Mouse (Mus musculus): ENCODE measurements around the gene Hspbap1.

Hspbap1 gene

GRCm38 (mm10) chr16:35763590-35764296 is 6.4 kb upstream of the Hspbap1 start:
- DNase-seq (ENCODE audit: extremely low spot score) = no peak

GRCm38 (mm10) chr16:35764941-35765340 is 5.2 kb upstream of the Hspbap1 start:
- no peak for DNase-seq (ENCODE audit: extremely low spot score)

- DNase-seq (ENCODE audit: extremely low spot score) = no peak
Measured at GRCm38 (mm10) chr16:35765449-35765848, 4.7 kb upstream of the Hspbap1 start.

GRCm38 (mm10) chr16:35766366-35766765 is 3.8 kb upstream of the Hspbap1 start:
- DNase-seq (ENCODE audit: extremely low spot score) = no peak

GRCm38 (mm10) chr16:35768469-35768784 is 1.7 kb upstream of the Hspbap1 start:
- no peak for DNase-seq (ENCODE audit: extremely low spot score)

GRCm38 (mm10) chr16:35768785-35769642 is 1.2 kb upstream of the Hspbap1 start, which contains the start of gene Dirc2:
TSS of gene Dirc2 (minus strand) at chr16:35769356.
- DNase-seq (ENCODE audit: extremely low spot score) = peak; percentile 79

GRCm38 (mm10) chr16:35771141-35771540 is 966 bp downstream of the Hspbap1 start:
- peak; percentile 11 for DNase-seq (ENCODE audit: extremely low spot score)

GRCm38 (mm10) chr16:35771606-35772005 is 1.4 kb downstream of the Hspbap1 start:
- DNase-seq (ENCODE audit: extremely low spot score) = no peak

- no peak for DNase-seq (ENCODE audit: extremely low spot score)
Measured at GRCm38 (mm10) chr16:35772598-35772997, 2.4 kb downstream of the Hspbap1 start.

GRCm38 (mm10) chr16:35775835-35776234 is 5.7 kb downstream of the Hspbap1 start:
- no peak for DNase-seq (ENCODE audit: extremely low spot score)

GRCm38 (mm10) chr16:35776737-35777136 is 6.6 kb downstream of the Hspbap1 start:
- DNase-seq (ENCODE audit: extremely low spot score) = no peak

GRCm38 (mm10) chr16:35777768-35778167 is 7.6 kb downstream of the Hspbap1 start:
- DNase-seq (ENCODE audit: extremely low spot score) = no peak

- no peak for DNase-seq (ENCODE audit: extremely low spot score)
Measured at GRCm38 (mm10) chr16:35779681-35780080, 9.5 kb downstream of the Hspbap1 start.

GRCm38 (mm10) chr16:35781096-35781495 is 10.9 kb downstream of the Hspbap1 start:
- DNase-seq (ENCODE audit: extremely low spot score) = no peak

- no peak for DNase-seq (ENCODE audit: extremely low spot score)
Measured at GRCm38 (mm10) chr16:35781651-35782050, 11.5 kb downstream of the Hspbap1 start.

- DNase-seq (ENCODE audit: extremely low spot score) = no peak
Measured at GRCm38 (mm10) chr16:35782451-35783206, 12.5 kb downstream of the Hspbap1 start.

- DNase-seq (ENCODE audit: extremely low spot score) = no peak
Measured at GRCm38 (mm10) chr16:35783207-35783573, 13.0 kb downstream of the Hspbap1 start.

GRCm38 (mm10) chr16:35784134-35784725 is 14.1 kb downstream of the Hspbap1 start:
- no peak for DNase-seq (ENCODE audit: extremely low spot score)

- no peak for DNase-seq (ENCODE audit: extremely low spot score)
Measured at GRCm38 (mm10) chr16:35787163-35787562, 17.0 kb downstream of the Hspbap1 start.

- DNase-seq (ENCODE audit: extremely low spot score) = no peak
Measured at GRCm38 (mm10) chr16:35787568-35788189, 17.5 kb downstream of the Hspbap1 start.

- no peak for DNase-seq (ENCODE audit: extremely low spot score)
Measured at GRCm38 (mm10) chr16:35788330-35788729, 18.2 kb downstream of the Hspbap1 start.

All from embryo, embryonic 9.5 days (tissue).